Mouse (Mus musculus) cerebellum, adult 9-10 months (tissue): ENCODE measurements around the gene Foxr2.

Source experiments
- DNase-seq: peaks from one replicate; pipeline ENCODE4 v3.0.0; 2022

The Foxr2 gene

GRCm38 (mm10) chrX:153118486-153118885, at the start of gene Foxr2:
Gene Foxr2, plus strand, starts transcription at chrX:153118786.
- no peak for DNase-seq

GRCm38 (mm10) chrX:153119013-153119412, 427 bp downstream of the Foxr2 start:
- DNase-seq = no peak

- peak; percentile 95 for DNase-seq
These were observed 21.3 kb downstream of the Foxr2 start, which contains the start of gene Rragb for GRCm38 (mm10) chrX:153139734-153140515. Gene Rragb, plus strand, starts transcription at chrX:153139981.

- DNase-seq = no peak
These were observed 24.1 kb downstream of the Foxr2 start for GRCm38 (mm10) chrX:153142656-153143055.

GRCm38 (mm10) chrX:153151766-153152165, 33.2 kb downstream of the Foxr2 start:
- no peak for DNase-seq

- peak; percentile 5 for DNase-seq
These were observed 36.7 kb downstream of the Foxr2 start for GRCm38 (mm10) chrX:153155322-153155721.

GRCm38 (mm10) chrX:153174786-153175185, 56.2 kb downstream of the Foxr2 start:
- peak; percentile 3 for DNase-seq

- no peak for DNase-seq
These were observed 63.6 kb downstream of the Foxr2 start for GRCm38 (mm10) chrX:153182221-153182620.
